Mouse (Mus musculus): ENCODE data around the gene Siglec1. TPM values are rescaled to one million over a fixed set of nuclear protein-coding genes. Genes with fewer than 3 reads are reported as not detected.

Gene Siglec1
- polyA plus RNA-seq (2017; shearing (Covaris generic)), result 0.13 TPM

GRCm38 (mm10) chr2:131086667-131087390, at the start of gene Siglec1:
Siglec1 (minus strand) TSS chr2:131086765.

GRCm38 (mm10) chr2:131132930-131133547, 46.5 kb upstream of the Siglec1 start, which contains the start of gene Gm11037:
Gm11037 (plus strand) TSS chr2:131133497.

GRCm38 (mm10) chr2:131127161-131127730, 40.7 kb upstream of the Siglec1 start, which contains the start of gene Hspa12b:
Hspa12b (plus strand) TSS chr2:131127280.

GRCm38 (mm10) chr2:131063404-131063864, 23.1 kb downstream of the Siglec1 start, which contains the start of gene Adam33:
Adam33 (minus strand) TSS chr2:131063814.

GRCm38 (mm10) chr2:131042988-131043387, 43.6 kb downstream of the Siglec1 start, which contains the start of gene Gfra4:
Gfra4 (minus strand) TSS chr2:131043088.

Other genes starting within 250 kb of the Siglec1 start
- gene 4930402H24Rik, start 180.4 kb downstream of the Siglec1 start, polyA plus RNA-seq (2017; shearing (Covaris generic)), result 16.5 TPM
- gene Atrn, start 180.3 kb downstream of the Siglec1 start, polyA plus RNA-seq (2017; shearing (Covaris generic)), result 14.3 TPM
- gene Gfra4, start 43.7 kb downstream of the Siglec1 start, polyA plus RNA-seq (2017; shearing (Covaris generic)), result not detected
- 0.23 TPM for gene Adam33, start 23.0 kb downstream of the Siglec1 start, polyA plus RNA-seq (2017; shearing (Covaris generic))
- 0.35 TPM for gene Hspa12b, start 40.5 kb upstream of the Siglec1 start, polyA plus RNA-seq (2017; shearing (Covaris generic))
- not detected for gene Gm11037, start 46.7 kb upstream of the Siglec1 start, polyA plus RNA-seq (2017; shearing (Covaris generic))
- gene 1700037H04Rik, start 73.3 kb upstream of the Siglec1 start, polyA plus RNA-seq (2017; shearing (Covaris generic)), result 42.8 TPM
- 7.4 TPM for gene Cenpb, start 93.3 kb upstream of the Siglec1 start, polyA plus RNA-seq (2017; shearing (Covaris generic))
- gene Cdc25b, start 100.2 kb upstream of the Siglec1 start, polyA plus RNA-seq (2017; shearing (Covaris generic)), result 78.9 TPM
- gene Spef1, start 100.5 kb upstream of the Siglec1 start, polyA plus RNA-seq (2017; shearing (Covaris generic)), result 0.26 TPM
- gene Ap5s1, start 120.3 kb upstream of the Siglec1 start, polyA plus RNA-seq (2017; shearing (Covaris generic)), result 19.7 TPM
- gene Mavs, start 147.3 kb upstream of the Siglec1 start, polyA plus RNA-seq (2017; shearing (Covaris generic)), result 25.9 TPM
- gene Pank2, start 175.7 kb upstream of the Siglec1 start, polyA plus RNA-seq (2017; shearing (Covaris generic)), result 104 TPM

All from CD4-positive, CD25-positive, alpha-beta regulatory T cell (primary cell).